Mouse (Mus musculus) liver, postnatal 0 days (tissue): ENCODE results near the gene Med24.

Experiments
- CTCF ChIP-seq: sonication (generic); IDR thresholded peaks from 2 replicates; pipeline ENCODE4 v1.5.1; 2016; ENCODE audit warnings: antibody characterized with exemption, low read depth
- EP300 ChIP-seq: IDR thresholded peaks from 2 replicates; pipeline ENCODE4 v1.6.1; 2016; ENCODE audit warnings: antibody characterized with exemption, low read depth, mild to moderate bottlenecking

GRCm38 (mm10) chr11:98743655-98744345 lies 14.6 kb upstream of the Med24 start:
- TF ChIP-seq EP300: no peak
- no peak for TF ChIP-seq CTCF
